Mouse (Mus musculus) brain, adult 2 months (tissue): ENCODE results near the gene Myo3a.
"Not testable (repeated sequence)": the region's sequence is repeated elsewhere in the genome, so short reads cannot be mapped to it uniquely, and the experiment has no call there.

ENCODE experiments used
- DNase-seq: peaks from one replicate; pipeline ENCODE4 v3.0.0; 2011; ENCODE audit warnings: low read depth, low spot score

Myo3a gene

GRCm38 (mm10) chr2:22227308-22227707 lies at the start of gene Myo3a:
Myo3a (plus strand) TSS chr2:22227503.
- no peak for DNase-seq

- peak; percentile 3 for DNase-seq
These were observed 23.2 kb downstream of the Myo3a start for GRCm38 (mm10) chr2:22250462-22250861.

- DNase-seq, result no peak
These were observed 23.7 kb downstream of the Myo3a start for GRCm38 (mm10) chr2:22251045-22251444.

- no peak for DNase-seq
These were observed 28.3 kb downstream of the Myo3a start for GRCm38 (mm10) chr2:22255600-22255999.

GRCm38 (mm10) chr2:22271555-22271954 lies 44.3 kb downstream of the Myo3a start:
- DNase-seq, result no peak

GRCm38 (mm10) chr2:22285366-22285765 lies 58.1 kb downstream of the Myo3a start:
- DNase-seq, result no peak

GRCm38 (mm10) chr2:22285777-22286176 lies 58.5 kb downstream of the Myo3a start:
- DNase-seq, result no peak

GRCm38 (mm10) chr2:22293579-22294446 lies 66.5 kb downstream of the Myo3a start:
- DNase-seq, result no peak

GRCm38 (mm10) chr2:22294447-22294738 lies 67.1 kb downstream of the Myo3a start:
- DNase-seq, result no peak

GRCm38 (mm10) chr2:22297913-22298312 lies 70.6 kb downstream of the Myo3a start:
- DNase-seq, result no peak

GRCm38 (mm10) chr2:22338269-22338857 lies 111.1 kb downstream of the Myo3a start:
- DNase-seq, result peak; percentile 22

GRCm38 (mm10) chr2:22410511-22410910 lies 183.2 kb downstream of the Myo3a start:
- DNase-seq, result not testable (repeated sequence)

- peak; percentile 53 for DNase-seq
These were observed 321.1 kb downstream of the Myo3a start for GRCm38 (mm10) chr2:22548421-22548820.

- not testable (repeated sequence) for DNase-seq
These were observed 360.3 kb downstream of the Myo3a start for GRCm38 (mm10) chr2:22587469-22588169.

- not testable (repeated sequence) for DNase-seq
These were observed 360.9 kb downstream of the Myo3a start for GRCm38 (mm10) chr2:22588170-22588541.

- DNase-seq, result not testable (repeated sequence)
These were observed 361.5 kb downstream of the Myo3a start for GRCm38 (mm10) chr2:22588673-22589381.

GRCm38 (mm10) chr2:22589382-22590205 lies 362.3 kb downstream of the Myo3a start:
- DNase-seq, result not testable (repeated sequence)

- no peak for DNase-seq
These were observed 362.8 kb downstream of the Myo3a start for GRCm38 (mm10) chr2:22590206-22590490.

- DNase-seq, result peak; percentile 45
These were observed 390.6 kb downstream of the Myo3a start for GRCm38 (mm10) chr2:22617951-22618350.

- no peak for DNase-seq
These were observed 392.1 kb downstream of the Myo3a start for GRCm38 (mm10) chr2:22619416-22619815.

GRCm38 (mm10) chr2:22620030-22620429 lies 392.7 kb downstream of the Myo3a start:
- DNase-seq, result peak; percentile 35
